Mouse (Mus musculus) heart, embryonic 12.5 days (tissue): Measurements from ENCODE around the gene Arpc5. TPM values are rescaled to one million over a fixed set of nuclear protein-coding genes. Genes with fewer than 3 reads are reported as not detected.

Experiments
- ATAC-seq: fragments of 200-750 bp; cut with Nextera tagmentation; 2 replicates; pipeline ENCODE4 v1.8.0; 2017; ENCODE audit warnings: moderate TSS enrichment, moderate library complexity; ENCODE audit not compliant: insufficient number of reproducible peaks, low FRiP score
- H3K27ac ChIP-seq: fragments of 300-500 bp; sonication (generic); 2 replicates; pipeline ENCODE4 v1.5.1; 2016; ENCODE audit warnings: mild to moderate bottlenecking, moderate library complexity; ENCODE audit not compliant: poor library complexity, severe bottlenecking
- H3K27me3 ChIP-seq: fragments of 300-500 bp; sonication (generic); replicated peaks from 2 replicates; pipeline ENCODE4 v1.6.1; 2016; ENCODE audit warnings: mild to moderate bottlenecking, moderate library complexity
- H3K36me3 ChIP-seq: fragments of 300-500 bp; sonication (generic); 2 replicates; pipeline ENCODE4 v1.6.1; 2016; ENCODE audit warnings: mild to moderate bottlenecking, moderate library complexity
- H3K4me1 ChIP-seq: fragments of 300-500 bp; sonication (generic); replicated peaks from 2 replicates; pipeline ENCODE4 v1.6.1; 2016; ENCODE audit warnings: mild to moderate bottlenecking
- H3K4me2 ChIP-seq: fragments of 300-500 bp; sonication (generic); 2 replicates; pipeline ENCODE4 v1.6.1; 2016; ENCODE audit warnings: mild to moderate bottlenecking, moderate library complexity
- H3K4me3 ChIP-seq: fragments of 300-500 bp; sonication (generic); 2 replicates; pipeline ENCODE4 v1.5.1; 2016; ENCODE audit warnings: mild to moderate bottlenecking
- H3K9ac ChIP-seq: fragments of 300-500 bp; sonication (generic); 2 replicates; pipeline ENCODE4 v1.6.1; 2016; ENCODE audit warnings: mild to moderate bottlenecking, moderate library complexity
- H3K9me3 ChIP-seq: fragments of 300-500 bp; sonication (generic); replicated peaks from 2 replicates; pipeline ENCODE4 v1.6.1; 2016; ENCODE audit warnings: mild to moderate bottlenecking, moderate library complexity
- WGBS: fragments of 180-500 bp; shearing (Covaris S2); methylation state at CpG from one replicate; pipeline ENCODE4 v1.1.7; 2016; 5-methylcytosine and 5-hydroxymethylcytosine counted together
- polyA plus RNA-seq: library from polyadenylated mRNA; unstranded; fragments of >200 nt; fragmentation: Nextera tagmentation; extraction: Ambion mirVana; gene quantifications from 2 replicates; pipeline ENCODE4 v1.2.1, GENCODE M21; 2016

Arpc5 gene
- polyA plus RNA-seq, 1 experiment from 2014 or later = 245 TPM

DNA sequence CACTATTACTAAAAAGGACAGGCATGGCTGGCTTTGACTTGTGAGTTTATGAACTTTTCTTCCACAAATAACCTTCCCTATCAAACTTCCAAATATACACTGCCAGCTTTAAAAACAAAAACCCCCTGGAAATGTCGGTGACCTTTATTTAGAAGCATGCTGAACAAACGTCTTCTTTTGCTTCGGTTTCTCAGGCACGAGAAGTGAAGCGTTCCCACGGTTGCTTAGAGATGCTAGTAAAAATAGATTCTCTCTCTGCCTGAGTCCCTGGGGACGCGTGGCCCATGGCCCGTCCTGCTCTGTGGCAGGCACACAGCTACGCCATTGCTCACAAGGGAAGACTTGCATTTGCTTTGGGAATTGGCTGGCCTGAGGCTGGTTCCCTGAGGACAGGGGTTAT lies 51.5 kb downstream of the Arpc5 start:
- ATAC-seq = no peak
- H3K9ac ChIP-seq = no peak overlapping the region
- 15% methylated on average over 10 of the region's 10 CpGs for WGBS
- peak overlapping the region; percentile 58 for H3K27ac ChIP-seq
- H3K9me3 ChIP-seq = peaks cover 3% of the 10 kb centered on the region; the same call in 1 of the 2 replicates
- H3K4me3 ChIP-seq = no peak overlapping the region
- H3K4me2 ChIP-seq = peak overlapping the region; percentile 12; the same call in 1 of the 2 replicates
- H3K4me1 ChIP-seq = peaks cover 35% of the 10 kb centered on the region
- H3K36me3 ChIP-seq = no peaks in the 10 kb centered on the region; the same call in 1 of the 2 replicates
- H3K27me3 ChIP-seq = no peaks in the 10 kb centered on the region

DNA sequence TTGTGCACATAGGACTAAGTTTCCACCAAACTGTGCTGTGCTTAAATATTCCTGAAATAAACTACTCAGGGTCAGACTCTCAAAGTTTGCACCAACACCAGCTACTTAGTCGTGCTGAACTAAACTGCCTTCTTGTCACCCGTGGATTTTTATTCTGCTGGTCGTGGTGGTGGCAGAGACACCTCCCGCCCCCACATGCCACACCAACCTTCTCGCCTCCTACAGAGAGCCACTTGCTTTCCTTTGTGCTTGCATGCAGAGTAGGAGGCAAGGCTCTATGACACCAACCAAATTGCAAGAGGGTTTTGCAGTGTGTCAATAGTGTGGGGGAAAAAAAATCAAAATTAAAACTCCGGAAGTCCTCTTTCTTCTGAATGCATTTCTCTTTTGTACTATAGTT lies 53.2 kb downstream of the Arpc5 start:
- no peak overlapping the region for H3K4me2 ChIP-seq
- no peak overlapping the region for H3K27ac ChIP-seq
- no peaks in the 10 kb centered on the region for H3K27me3 ChIP-seq
- ATAC-seq = no peak
- no peaks in the 10 kb centered on the region; the same call in 1 of the 2 replicates for H3K36me3 ChIP-seq
- no peak overlapping the region for H3K4me3 ChIP-seq
- H3K9ac ChIP-seq = no peak overlapping the region
- H3K9me3 ChIP-seq = peaks cover 3% of the 10 kb centered on the region; the same call in 1 of the 2 replicates
- WGBS = 74% methylated on average over 6 of the region's 6 CpGs
- peaks cover 35% of the 10 kb centered on the region for H3K4me1 ChIP-seq

- Histone ChIP-seq H3K27me3 (no peaks in the 10 kb centered on the region), H3K27ac (no peak overlapping the region), H3K9ac (no peak overlapping the region), H3K36me3 (no peaks in the 10 kb centered on the region; the same call in 1 of the 2 replicates), H3K4me2 (no peak overlapping the region), H3K4me3 (no peak overlapping the region), H3K9me3 (peaks cover 3% of the 10 kb centered on the region; the same call in 1 of the 2 replicates), H3K4me1 (peaks cover 25% of the 10 kb centered on the region)
- no peak for ATAC-seq
- 58% methylated on average over 7 of the region's 7 CpGs for WGBS
These were observed 54.8 kb downstream of the Arpc5 start for GRCm38 (mm10) chr1:152820911-152821695.

DNA sequence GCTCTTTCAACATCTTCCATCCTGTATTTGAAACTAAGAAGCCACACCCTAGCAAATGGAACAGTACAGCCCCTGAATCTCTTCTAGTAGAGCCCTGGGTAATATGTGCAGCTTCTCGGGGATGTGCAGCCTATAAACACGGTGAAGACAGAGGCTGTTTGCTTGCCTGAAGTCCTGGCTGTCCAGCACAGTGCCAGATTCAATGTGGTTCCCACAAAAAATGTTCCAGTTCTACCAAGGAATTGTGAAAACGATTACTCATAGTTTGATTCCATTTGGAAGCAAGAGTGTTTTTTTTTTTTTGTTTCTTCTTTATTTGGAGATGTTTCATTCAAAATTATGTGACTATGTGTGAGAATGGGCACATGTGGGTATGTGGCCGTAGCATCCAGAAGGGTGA lies 55.4 kb downstream of the Arpc5 start:
- no peak overlapping the region for H3K9ac ChIP-seq
- H3K9me3 ChIP-seq = peaks cover 3% of the 10 kb centered on the region; the same call in 1 of the 2 replicates
- ATAC-seq = no peak
- no peaks in the 10 kb centered on the region for H3K27me3 ChIP-seq
- no peaks in the 10 kb centered on the region; the same call in 1 of the 2 replicates for H3K36me3 ChIP-seq
- peaks cover 18% of the 10 kb centered on the region for H3K4me1 ChIP-seq
- no peak overlapping the region for H3K4me2 ChIP-seq
- WGBS = 74% methylated on average over 4 of the region's 4 CpGs
- no peak overlapping the region for H3K27ac ChIP-seq
- H3K4me3 ChIP-seq = no peak overlapping the region

- H3K36me3 ChIP-seq = no peaks in the 10 kb centered on the region; the same call in 1 of the 2 replicates
- peaks cover 3% of the 10 kb centered on the region; the same call in 1 of the 2 replicates for H3K9me3 ChIP-seq
- ATAC-seq = no peak
- H3K27ac ChIP-seq = no peak overlapping the region
- H3K9ac ChIP-seq = no peak overlapping the region
- H3K4me1 ChIP-seq = peaks cover 3% of the 10 kb centered on the region; the same call in 1 of the 2 replicates
- no peak overlapping the region for H3K4me3 ChIP-seq
- 70% methylated on average over 9 of the region's 9 CpGs for WGBS
- H3K27me3 ChIP-seq = no peaks in the 10 kb centered on the region
- no peak overlapping the region for H3K4me2 ChIP-seq
These were observed 57.9 kb downstream of the Arpc5 start for GRCm38 (mm10) chr1:152824206-152824605.

Other genes with a start within 250 kb of the Arpc5 start
- not detected in 2 replicates for gene Apobec4, start 16.0 kb upstream of the Arpc5 start, polyA plus RNA-seq
- gene Rgl1, start 191 bp upstream of the Arpc5 start, polyA plus RNA-seq = 66.1 and 73.5 TPM in 2 replicates
- 3.4 and 4.4 TPM in 2 replicates for gene Ncf2, start 33.7 kb downstream of the Arpc5 start, polyA plus RNA-seq
- 32.3 and 34.2 TPM in 2 replicates for gene Smg7, start 136.1 kb downstream of the Arpc5 start, polyA plus RNA-seq
- 0.98 and 1.2 TPM in 2 replicates for gene Nmnat2, start 188.5 kb downstream of the Arpc5 start, polyA plus RNA-seq